Mouse (Mus musculus): Measurements from ENCODE around the gene Psmd9.

DNA sequence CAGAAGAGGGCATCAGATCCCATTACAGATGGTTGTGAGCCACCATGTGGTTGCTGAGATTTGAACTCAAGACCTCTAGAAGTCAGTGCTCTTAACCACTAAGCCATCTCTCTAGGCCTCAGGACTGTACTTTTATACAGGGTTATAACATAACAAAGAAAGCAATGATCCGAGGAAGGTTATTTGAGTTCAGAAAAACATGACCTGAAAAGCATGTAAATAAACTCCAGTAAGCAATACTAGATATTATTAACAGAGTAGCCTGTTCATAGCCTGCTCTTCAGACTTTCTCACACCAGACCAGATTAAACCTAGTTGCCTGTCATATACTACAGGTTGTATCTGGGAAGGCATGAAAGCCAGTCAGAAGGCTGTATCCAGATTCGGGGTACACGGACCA lies 18.1 kb downstream of the Psmd9 start:
- TF ChIP-seq CTCF (IDR thresholded peaks at IDR 0.05; ENCODE audit: low read depth, low read length) (no peak), POLR2A (IDR thresholded peaks at IDR 0.05; ENCODE audit: extremely low read depth, insufficient read depth, low read length) (no peak)

Data from liver, adult 2 months (tissue).